Mouse (Mus musculus) liver, adult 2 months (tissue): ENCODE data around the gene Nrxn3.

Experiments used
- CTCF ChIP-seq: fragments of 200-500 bp; IDR thresholded peaks from 2 replicates; pipeline ENCODE4 v1.5.1; 2011; ENCODE audit warnings: low read depth, low read length, control low read depth
- POLR2A ChIP-seq: fragments of 200-500 bp; IDR thresholded peaks from 2 replicates; pipeline ENCODE4 v1.6.1; 2011; ENCODE audit warnings: low read length, control low read depth; ENCODE audit not compliant: insufficient read depth; ENCODE audit errors: extremely low read depth

- TF ChIP-seq CTCF = no peak
- no peak for TF ChIP-seq POLR2A
Observed at GRCm38 (mm10) chr12:89976648-89977047, 1254.0 kb downstream of the Nrxn3 start.
